Mouse (Mus musculus): ENCODE measurements around the gene Hnrnph3.
A peak's percentile ranks its signal among the peaks of the same experiment; 100 is the strongest.

GRCm38 (mm10) chr10:63065988-63066387 lies 42.0 kb upstream of the Hnrnph3 start:
- TF ChIP-seq POLR2A (IDR thresholded peaks at IDR 0.05; ENCODE audit: insufficient read length, low read depth): no peak
- TF ChIP-seq SRF (IDR thresholded peaks at IDR 0.05; ENCODE audit: control insufficient read depth, insufficient read length, low read depth): no peak
- TF ChIP-seq MAX (IDR thresholded peaks at IDR 0.05; ENCODE audit: low read depth): no peak
- TF ChIP-seq E2F4 (IDR thresholded peaks at IDR 0.05; ENCODE audit: insufficient read depth): no peak
- TF ChIP-seq MYOG (IDR thresholded peaks at IDR 0.05; ENCODE audit: control insufficient read depth in 1 of 3, insufficient read depth in 1 of 3, insufficient read length in 2 of 3, low read depth in 2 of 3): no peak
- TF ChIP-seq TCF12 (IDR thresholded peaks at IDR 0.05; ENCODE audit: insufficient read depth, poor library complexity, severe bottlenecking): no peak
- no peak for TF ChIP-seq TCF3 (IDR thresholded peaks at IDR 0.05; ENCODE audit: insufficient read length, low read depth)
- TF ChIP-seq MYOD1 (IDR thresholded peaks at IDR 0.05; ENCODE audit: control insufficient read depth in 1 of 3, insufficient read length in 2 of 3, low read depth in 2 of 3): peak in 1 of 3 experiments; percentile 27
- TF ChIP-seq USF1 (IDR thresholded peaks at IDR 0.05; ENCODE audit: low read depth): no peak
- no peak for TF ChIP-seq CEBPB (IDR thresholded peaks at IDR 0.05; ENCODE audit: insufficient read depth, poor library complexity, severe bottlenecking)

Data from myocyte (in vitro differentiated cells).